Mouse (Mus musculus) megakaryocyte-erythroid progenitor cell, adult 5-6 weeks (primary cell): ENCODE measurements around the gene Tm4sf19. TPM values are rescaled to one million over a fixed set of nuclear protein-coding genes. Genes with fewer than 3 reads are reported as not detected.

Experiments used
- ATAC-seq: replicated peaks from 2 replicates; pipeline ENCODE4 v1.8.0; 2016; ENCODE audit warnings: mild to moderate bottlenecking, inconsistent platforms; ENCODE audit not compliant: severe bottlenecking, poor library complexity, low FRiP score, low TSS enrichment
- total RNA-seq, 2 experiments: library from RNA; stranded (forward) in 1 of 2; stranded (reverse) in 1 of 2; fragments of 200-1000, 215-1000 nt in 1 of 2; fragments of >200 nt in 1 of 2; fragmentation: Nextera tagmentation in 1 of 2; gene quantifications; 2 replicates each; pipeline ENCODE4 v1.2.3; 2014 to 2017

The Tm4sf19 gene
- not detected in 2 replicates for total RNA-seq (2014; fragmentation: Nextera tagmentation)
- not detected in 2 replicates for total RNA-seq (2017)

GRCm38 (mm10) chr16:32400267-32400666 lies at the start of gene Tm4sf19:
Gene Tm4sf19, plus strand, starts transcription at chr16:32400506.
- ATAC-seq = no peak

GRCm38 (mm10) chr16:32350776-32351175 lies 49.5 kb upstream of the Tm4sf19 start:
- ATAC-seq = no peak

GRCm38 (mm10) chr16:32363530-32363929 lies 36.8 kb upstream of the Tm4sf19 start:
- ATAC-seq = no peak

GRCm38 (mm10) chr16:32371351-32371750 lies 29.0 kb upstream of the Tm4sf19 start:
- ATAC-seq = 0 out of 2 replicates have a peak, but pooled peaks have one; percentile 61

- no peak for ATAC-seq
Measured at GRCm38 (mm10) chr16:32379575-32379974, 20.7 kb upstream of the Tm4sf19 start.

GRCm38 (mm10) chr16:32382901-32383300 lies 17.4 kb upstream of the Tm4sf19 start:
- no peak for ATAC-seq

GRCm38 (mm10) chr16:32384885-32385284 lies 15.4 kb upstream of the Tm4sf19 start:
- ATAC-seq = no peak

GRCm38 (mm10) chr16:32386826-32387225 lies 13.5 kb upstream of the Tm4sf19 start:
- ATAC-seq = no peak

- ATAC-seq = peak; percentile 62; the same call in 1 of the 2 replicates
Measured at GRCm38 (mm10) chr16:32389049-32389448, 11.3 kb upstream of the Tm4sf19 start.

GRCm38 (mm10) chr16:32389841-32390240 lies 10.5 kb upstream of the Tm4sf19 start:
- no peak for ATAC-seq

- no peak for ATAC-seq
Measured at GRCm38 (mm10) chr16:32390882-32391281, 9.4 kb upstream of the Tm4sf19 start.

GRCm38 (mm10) chr16:32395679-32396540 lies 4.4 kb upstream of the Tm4sf19 start:
- no peak for ATAC-seq

GRCm38 (mm10) chr16:32396541-32396835 lies 3.8 kb upstream of the Tm4sf19 start:
- ATAC-seq = no peak

- no peak for ATAC-seq
Measured at GRCm38 (mm10) chr16:32398206-32398605, 2.1 kb upstream of the Tm4sf19 start.

GRCm38 (mm10) chr16:32401335-32401965 lies 1.1 kb downstream of the Tm4sf19 start:
- ATAC-seq = no peak

- ATAC-seq = no peak
Measured at GRCm38 (mm10) chr16:32402818-32403217, 2.5 kb downstream of the Tm4sf19 start.

- ATAC-seq = no peak
Measured at GRCm38 (mm10) chr16:32405716-32406115, 5.4 kb downstream of the Tm4sf19 start.

GRCm38 (mm10) chr16:32406671-32407070 lies 6.4 kb downstream of the Tm4sf19 start:
- ATAC-seq = no peak

GRCm38 (mm10) chr16:32407730-32408129 lies 7.4 kb downstream of the Tm4sf19 start:
- ATAC-seq = peak; percentile 41; the same call in 1 of the 2 replicates

GRCm38 (mm10) chr16:32417457-32417856 lies 17.2 kb downstream of the Tm4sf19 start:
- ATAC-seq = no peak
